In genomic region chr6:116037281-116037831, GRCm38 (mm10) we compare ENCODE assay signal across 16 mouse cellular contexts. TPM values are rescaled to one million over a fixed set of nuclear protein-coding genes. Genes with fewer than 3 reads are reported as not detected.
DNase-seq lines count a peak whose midpoint lies in the region; ATAC-seq and TF ChIP-seq lines count a peak whose summit lies in the region.
"Had no signal": no experiment of that assay in that cellular context is flagged by ENCODE, and none has a peak within 500 bp of the region (broad histone marks: within the 10 kb centered on the region; RNA-seq: fewer than 3 reads in every experiment).

No protein-coding gene starts in this region.

- peaks cover 14% of the 10 kb centered on the region for H3K4me1 ChIP-seq in liver, adult 2 months (ENCODE audit: control insufficient read depth, insufficient read depth, low read length)
- H3K4me1 ChIP-seq in liver, embryonic 11.5 days (replicated peaks; ENCODE audit: control insufficient read depth, insufficient read depth, low read length): peaks cover 12% of the 10 kb centered on the region
- H3K4me1 ChIP-seq in cortical plate, adult 2 months (ENCODE audit: control insufficient read depth, insufficient read depth, low read length): peaks cover 12% of the 10 kb centered on the region
- no peaks in the 10 kb centered on the region; the same call in 1 of the 2 replicates for H3K4me1 ChIP-seq in stomach, embryonic 16.5 days (ENCODE audit: control insufficient read depth, insufficient read depth, low read length)
- peaks cover 6% of the 10 kb centered on the region; the same call in 1 of the 2 replicates for H3K4me1 ChIP-seq in midbrain, embryonic 13.5 days (replicated peaks)

- DNase-seq in gastrocnemius, adult 18-20 months (ENCODE audit: low spot score): peak; percentile 68
- DNase-seq in gastrocnemius, postnatal 25 days: no peak
- DNase-seq in liver, adult 2 months (ENCODE audit: extremely low read depth, low read depth, low spot score): peak; percentile 58
- no peak for DNase-seq in liver, embryonic 11.5 days (ENCODE audit: low spot score)
- no peak for DNase-seq in embryo, embryonic 9.5 days (ENCODE audit: extremely low spot score)
- DNase-seq: cerebellum, adult 11 months; heart, adult 18-20 months; kidney, adult 8-10 months; lung, postnatal 4 days had no signal

- no peaks in the 10 kb centered on the region for H3K27me3 ChIP-seq in liver, adult 2 months (ENCODE audit: control insufficient read depth, insufficient read depth, low read length)
- no peaks in the 10 kb centered on the region for H3K27me3 ChIP-seq in liver, embryonic 11.5 days (replicated peaks; ENCODE audit: control insufficient read depth, insufficient read depth, low read length)
- H3K27me3 ChIP-seq in stomach, embryonic 16.5 days (ENCODE audit: control insufficient read depth, insufficient read depth, low read length): no peaks in the 10 kb centered on the region
- no peaks in the 10 kb centered on the region for H3K27me3 ChIP-seq in midbrain, embryonic 13.5 days

- 68% methylated on average over 5 of the region's 5 CpGs for WGBS in liver, adult 2 months
- 87% methylated on average over 5 of the region's 5 CpGs for WGBS in liver, embryonic 11.5 days
- WGBS in stomach, embryonic 16.5 days: 81% methylated on average over 5 of the region's 5 CpGs
- WGBS in midbrain, embryonic 13.5 days: 91% methylated on average over 5 of the region's 5 CpGs

- no peak for ATAC-seq in liver, embryonic 11.5 days (replicated peaks; ENCODE audit: low FRiP score)
- ATAC-seq in stomach, embryonic 16.5 days (ENCODE audit: insufficient read depth, low FRiP score): no peak
- no peak for ATAC-seq in midbrain, embryonic 13.5 days
- ATAC-seq: CD4-positive, CD25-positive, alpha-beta regulatory T cell, adult 4 months; forebrain, embryonic 16.5 days had no signal

- H3K79me2 ChIP-seq in liver, adult 2 months (ENCODE audit: control insufficient read depth, insufficient read depth, low read length): peaks cover 32% of the 10 kb centered on the region

- no peak overlapping the region for H3K4me3 ChIP-seq in liver, adult 2 months (ENCODE audit: insufficient read depth, low read depth, low read length)
- no peak overlapping the region for H3K4me3 ChIP-seq in liver, embryonic 11.5 days (ENCODE audit: low read depth, low read length)
- no peak overlapping the region for H3K4me3 ChIP-seq in cortical plate, adult 2 months (ENCODE audit: insufficient read depth, low read length)
- H3K4me3 ChIP-seq in stomach, embryonic 16.5 days (replicated peaks; ENCODE audit: low read length): no peak overlapping the region
- H3K4me3 ChIP-seq in midbrain, embryonic 13.5 days (replicated peaks): no peak overlapping the region

- no peak overlapping the region for H3K9ac ChIP-seq in liver, adult 2 months (ENCODE audit: low read depth, low read length)
- H3K9ac ChIP-seq in liver, embryonic 11.5 days (ENCODE audit: low read depth, low read length): no peak overlapping the region
- no peak overlapping the region for H3K9ac ChIP-seq in stomach, embryonic 16.5 days (ENCODE audit: low read length)
- H3K9ac ChIP-seq in midbrain, embryonic 13.5 days (replicated peaks): no peak overlapping the region
- H3K9ac ChIP-seq: hindbrain, embryonic 14.5 days; liver, embryonic 14.5 days had no signal

- no peak for TF ChIP-seq POLR2A in liver, adult 2 months (IDR thresholded peaks at IDR 0.05; ENCODE audit: extremely low read depth, insufficient read depth, low read length)
- TF ChIP-seq POLR2A in cortical plate, adult 2 months (IDR thresholded peaks at IDR 0.05; ENCODE audit: extremely low read depth, insufficient read depth, low read length): no peak

- H3K9me3 ChIP-seq in liver, embryonic 11.5 days (ENCODE audit: control insufficient read depth, low read length): no peaks in the 10 kb centered on the region
- H3K9me3 ChIP-seq in stomach, embryonic 16.5 days (replicated peaks; ENCODE audit: control insufficient read depth, low read length): no peaks in the 10 kb centered on the region
- H3K9me3 ChIP-seq in midbrain, embryonic 13.5 days: no peaks in the 10 kb centered on the region

- H3K27ac ChIP-seq in liver, adult 2 months (replicated peaks; ENCODE audit: insufficient read depth, low read depth, low read length): peak overlapping the region; percentile 48; the same call in 1 of the 2 replicates
- H3K27ac ChIP-seq in liver, embryonic 11.5 days (ENCODE audit: low read depth, low read length): no peak overlapping the region
- H3K27ac ChIP-seq in cortical plate, adult 2 months (ENCODE audit: insufficient read depth, low read length): peak overlapping the region; percentile 23; the same call in 1 of the 2 replicates
- H3K27ac ChIP-seq in stomach, embryonic 16.5 days (ENCODE audit: low read length): peak overlapping the region; percentile 23; the same call in 1 of the 2 replicates
- H3K27ac ChIP-seq in midbrain, embryonic 13.5 days: no peak overlapping the region
- H3K27ac ChIP-seq: hindbrain, embryonic 14.5 days; liver, embryonic 14.5 days had no signal

- no peak for TF ChIP-seq CTCF in liver, adult 2 months (IDR thresholded peaks at IDR 0.05; ENCODE audit: low read depth, low read length)
- TF ChIP-seq CTCF in cortical plate, adult 2 months (IDR thresholded peaks at IDR 0.05; ENCODE audit: extremely low read depth, insufficient read depth, low read length): no peak

- H3K36me3 ChIP-seq in liver, adult 2 months (ENCODE audit: control insufficient read depth, insufficient read depth, low read length): peaks cover 32% of the 10 kb centered on the region
- no peaks in the 10 kb centered on the region; the same call in 1 of the 2 replicates for H3K36me3 ChIP-seq in liver, embryonic 11.5 days (ENCODE audit: control insufficient read depth, insufficient read depth, low read length)
- H3K36me3 ChIP-seq in stomach, embryonic 16.5 days (ENCODE audit: control insufficient read depth, insufficient read depth, low read length): no peaks in the 10 kb centered on the region
- peaks cover 8% of the 10 kb centered on the region for H3K36me3 ChIP-seq in midbrain, embryonic 13.5 days

- H3K4me2 ChIP-seq in liver, embryonic 11.5 days: no peak overlapping the region
- H3K4me2 ChIP-seq in stomach, embryonic 16.5 days (ENCODE audit: low read depth, low read length): no peak overlapping the region
- no peak overlapping the region for H3K4me2 ChIP-seq in midbrain, embryonic 13.5 days (replicated peaks)
- H3K4me2 ChIP-seq: hindbrain, embryonic 14.5 days had no signal

RNA-seq across cellular contexts. Expression of gene Plxnd1, which starts 42.6 kb away (rescaled TPM):
- 10 to 100 TPM; 20.0 to 23.7 TPM for total RNA-seq in gastrocnemius, adult 18-20 months (2021)
- total RNA-seq in gastrocnemius, postnatal 25 days (2021): 10 to 100 TPM; 25.7 TPM
- 12.4 and 17.4 TPM in 2 replicates for total RNA-seq in liver, adult 2 months (2014; rRNA removed)
- polyA plus RNA-seq in liver, adult 2 months (2012; rRNA removed): 12.1 and 18.4 TPM in 2 replicates
- 25.6 and 27.8 TPM in 2 replicates for polyA plus RNA-seq in liver, embryonic 11.5 days (2014; fragmentation: Nextera tagmentation; extraction: Ambion mirVana)
- polyA plus RNA-seq in cortical plate, adult 2 months (2012; rRNA removed): 103 and 115 TPM in 2 replicates
- 27.7 and 28.5 TPM in 2 replicates for polyA plus RNA-seq in stomach, embryonic 16.5 days (2015; fragmentation: Nextera tagmentation; extraction: Ambion mirVana)
- polyA plus RNA-seq in midbrain, embryonic 13.5 days (2015; fragmentation: Nextera tagmentation; extraction: Ambion mirVana): 6.5 and 8.2 TPM in 2 replicates

Comparison
In these comparisons a context has a peak if more than half of its experiments do, and no peak if none do; other contexts are left out.
1. DNase-seq: peak in gastrocnemius, adult 18-20 months (single experiment) and liver, adult 2 months (single experiment); none in gastrocnemius, postnatal 25 days (single experiment), liver, embryonic 11.5 days (single experiment) and embryo, embryonic 9.5 days (single experiment).
2. H3K27ac ChIP-seq: peak in liver, adult 2 months (single experiment), cortical plate, adult 2 months (single experiment) and stomach, embryonic 16.5 days (single experiment); none in liver, embryonic 11.5 days (single experiment) and midbrain, embryonic 13.5 days (single experiment).